ENCODE assay signal across 9 mouse cellular contexts in genomic region chr9:102544116-102544772, GRCm38 (mm10). TPM values are rescaled to one million over a fixed set of nuclear protein-coding genes. Genes with fewer than 3 reads are reported as not detected.
DNase-seq lines count a peak whose midpoint lies in the region; ATAC-seq lines count a peak whose summit lies in the region.
"Had no signal": no experiment of that assay in that cellular context is flagged by ENCODE, and none has a peak within 500 bp of the region (broad histone marks: within the 10 kb centered on the region; RNA-seq: fewer than 3 reads in every experiment).

No protein-coding gene starts in this region.

- no peak overlapping the region for H3K27ac ChIP-seq in kidney, embryonic 15.5 days
- peak overlapping the region; percentile 86 for H3K27ac ChIP-seq in hindbrain, embryonic 10.5 days
- peak overlapping the region; percentile 96 for H3K27ac ChIP-seq in midbrain, embryonic 16.5 days (ENCODE audit: low read length)

- peaks cover 18% of the 10 kb centered on the region for H3K4me1 ChIP-seq in kidney, embryonic 15.5 days
- peaks cover 51% of the 10 kb centered on the region for H3K4me1 ChIP-seq in hindbrain, embryonic 10.5 days (replicated peaks)
- H3K4me1 ChIP-seq in midbrain, embryonic 16.5 days (ENCODE audit: control insufficient read depth, insufficient read depth, low read length) = peaks cover 44% of the 10 kb centered on the region

- peak overlapping the region; percentile 74 for H3K4me2 ChIP-seq in kidney, embryonic 15.5 days
- peak overlapping the region; percentile 64 for H3K4me2 ChIP-seq in midbrain, embryonic 16.5 days (ENCODE audit: low read length)

- ATAC-seq in kidney, embryonic 15.5 days (replicated peaks; ENCODE audit: low FRiP score) = peak; percentile 26; the same call in 1 of the 2 replicates
- ATAC-seq in midbrain, embryonic 16.5 days = peak; percentile 84
- no peak for ATAC-seq in granulocyte monocyte progenitor cell, adult 5-6 weeks (replicated peaks; ENCODE audit: poor library complexity, severe bottlenecking)

- DNase-seq in kidney, postnatal 4 days = no peak
- peak; percentile 14 to 18 for DNase-seq in cerebellum, postnatal 36 days
- peak; percentile 36 for DNase-seq in hindbrain, embryonic 10.5 days (ENCODE audit: low spot score)
- no peak for DNase-seq in spleen, postnatal 10 days (ENCODE audit: low spot score in 2 of 2)
- no peak for DNase-seq in frontal cortex, postnatal 36 days (ENCODE audit: low spot score in 2 of 2)

- 0 out of 2 replicates have a peak overlapping the region, but pooled peaks have one; percentile 3 for H3K9ac ChIP-seq in kidney, embryonic 15.5 days
- H3K9ac ChIP-seq in midbrain, embryonic 16.5 days (ENCODE audit: low read depth, low read length) = peak overlapping the region; percentile 76

- peaks cover 43% of the 10 kb centered on the region for H3K27me3 ChIP-seq in kidney, embryonic 15.5 days
- H3K27me3 ChIP-seq in hindbrain, embryonic 10.5 days (ENCODE audit: insufficient read depth, poor library complexity, severe bottlenecking) = peaks cover 58% of the 10 kb centered on the region
- no peaks in the 10 kb centered on the region for H3K27me3 ChIP-seq in midbrain, embryonic 16.5 days (ENCODE audit: control insufficient read depth, insufficient read depth, low read depth, low read length)

- no peaks in the 10 kb centered on the region for H3K9me3 ChIP-seq in kidney, embryonic 15.5 days (replicated peaks)
- no peaks in the 10 kb centered on the region for H3K9me3 ChIP-seq in hindbrain, embryonic 10.5 days
- no peaks in the 10 kb centered on the region for H3K9me3 ChIP-seq in midbrain, embryonic 16.5 days (replicated peaks; ENCODE audit: control insufficient read depth, low read length, poor library complexity, severe bottlenecking)

- peak overlapping the region; percentile 41 for H3K4me3 ChIP-seq in kidney, embryonic 15.5 days (replicated peaks)
- H3K4me3 ChIP-seq in hindbrain, embryonic 10.5 days = peak overlapping the region; percentile 51
- peak overlapping the region; percentile 30 for H3K4me3 ChIP-seq in midbrain, embryonic 16.5 days (ENCODE audit: low read depth, low read length)

- WGBS in kidney, embryonic 15.5 days = 21% methylated on average over 11 of the region's 11 CpGs
- 20% methylated on average over 11 of the region's 11 CpGs for WGBS in hindbrain, embryonic 10.5 days
- 4% methylated on average over 11 of the region's 11 CpGs for WGBS in midbrain, embryonic 16.5 days

- H3K36me3 ChIP-seq in kidney, embryonic 15.5 days = no peaks in the 10 kb centered on the region
- no peaks in the 10 kb centered on the region for H3K36me3 ChIP-seq in hindbrain, embryonic 10.5 days
- H3K36me3 ChIP-seq in midbrain, embryonic 16.5 days (ENCODE audit: control insufficient read depth, insufficient read depth, low read length) = no peaks in the 10 kb centered on the region

RNA-seq across cellular contexts. Expression of gene Ky, which starts 38.7 kb away (rescaled TPM):
- polyA plus RNA-seq in kidney, embryonic 15.5 days (2015; fragmentation: Nextera tagmentation; extraction: Ambion mirVana) = 0.27 and 0.41 TPM in 2 replicates
- 0.50 and 0.60 TPM in 2 replicates for polyA plus RNA-seq in hindbrain, embryonic 10.5 days (2016; fragmentation: Nextera tagmentation; extraction: Ambion mirVana)
- polyA plus RNA-seq in midbrain, embryonic 16.5 days (2015; fragmentation: Nextera tagmentation; extraction: Ambion mirVana) = 0.51 and 0.90 TPM in 2 replicates
- total RNA-seq in granulocyte monocyte progenitor cell, adult 5-6 weeks (2014; fragmentation: Nextera tagmentation) = not detected in 2 replicates
- total RNA-seq in granulocyte monocyte progenitor cell, adult 5-6 weeks (2017) = not detected in 2 replicates
- total RNA-seq: neutrophil, adult 5-6 weeks had no signal

Comparison
In these comparisons a context has a peak if more than half of its experiments do, and no peak if none do; other contexts are left out.
1. DNase-seq: peak in cerebellum, postnatal 36 days (2 of 2) and hindbrain, embryonic 10.5 days (single experiment); none in kidney, postnatal 4 days (0 of 2), spleen, postnatal 10 days (0 of 2) and frontal cortex, postnatal 36 days (0 of 2).
2. Peak in every context shown above with its lines, with median percentiles within 50 percentile points of each other: H3K4me3 ChIP-seq.